Mouse (Mus musculus) embryonic fibroblast, embryonic 13.5 days (primary cell): ENCODE results near the gene Erlin1.

Source experiments
- CTCF ChIP-seq: IDR thresholded peaks from 2 replicates; pipeline ENCODE4 v1.5.1; 2011; ENCODE audit warnings: mild to moderate bottlenecking, control low read depth, low read length, moderate library complexity, borderline replicate concordance; ENCODE audit not compliant: insufficient read depth
- POLR2A ChIP-seq: IDR thresholded peaks from 2 replicates; pipeline ENCODE4 v1.6.1; 2011; ENCODE audit warnings: low read depth, mild to moderate bottlenecking, control low read depth, low read length, moderate library complexity

GRCm38 (mm10) chr19:44108996-44109395 is 39.4 kb upstream of the Erlin1 start:
- no peak for TF ChIP-seq POLR2A
- no peak for TF ChIP-seq CTCF
